Mouse (Mus musculus): ENCODE measurements around the gene Gm45021.
"Not testable (repeated sequence)": the region's sequence is repeated elsewhere in the genome, so short reads cannot be mapped to it uniquely, and the experiment has no call there.

Gene Gm45021

GRCm38 (mm10) chr6:48613464-48613863 lies 24.1 kb downstream of the Gm45021 start:
- no peak for DNase-seq (ENCODE audit: low read depth, low spot score)

- DNase-seq (ENCODE audit: low read depth, low spot score), result no peak
These were observed 25.3 kb downstream of the Gm45021 start for GRCm38 (mm10) chr6:48614756-48615155.

- no peak for DNase-seq (ENCODE audit: low read depth, low spot score)
These were observed 30.6 kb downstream of the Gm45021 start for GRCm38 (mm10) chr6:48620031-48620430.

- not testable (repeated sequence) for DNase-seq (ENCODE audit: low read depth, low spot score)
These were observed 32.9 kb downstream of the Gm45021 start for GRCm38 (mm10) chr6:48622186-48622843.

- no peak for DNase-seq (ENCODE audit: low read depth, low spot score)
These were observed 34.0 kb downstream of the Gm45021 start for GRCm38 (mm10) chr6:48623460-48623859.

- no peak for DNase-seq (ENCODE audit: low read depth, low spot score)
These were observed 37.1 kb downstream of the Gm45021 start, which contains the start of gene AI854703 for GRCm38 (mm10) chr6:48626464-48626863. AI854703 (plus strand) TSS chr6:48626764.

- peak; percentile 54 for DNase-seq (ENCODE audit: low read depth, low spot score)
These were observed 37.6 kb downstream of the Gm45021 start for GRCm38 (mm10) chr6:48626984-48627383.

GRCm38 (mm10) chr6:48627511-48627924 lies 38.1 kb downstream of the Gm45021 start:
- no peak for DNase-seq (ENCODE audit: low read depth, low spot score)

- DNase-seq (ENCODE audit: low read depth, low spot score), result no peak
These were observed 39.0 kb downstream of the Gm45021 start for GRCm38 (mm10) chr6:48628377-48628776.

- DNase-seq (ENCODE audit: low read depth, low spot score), result peak; percentile 74
These were observed 39.6 kb downstream of the Gm45021 start for GRCm38 (mm10) chr6:48628808-48629660.

GRCm38 (mm10) chr6:48629661-48630034 lies 40.2 kb downstream of the Gm45021 start:
- DNase-seq (ENCODE audit: low read depth, low spot score), result no peak

- DNase-seq (ENCODE audit: low read depth, low spot score), result no peak
These were observed 41.4 kb downstream of the Gm45021 start for GRCm38 (mm10) chr6:48630831-48631230.

GRCm38 (mm10) chr6:48635105-48635504 lies 45.7 kb downstream of the Gm45021 start:
- DNase-seq (ENCODE audit: low read depth, low spot score), result no peak

- DNase-seq (ENCODE audit: low read depth, low spot score), result no peak
These were observed 47.1 kb downstream of the Gm45021 start for GRCm38 (mm10) chr6:48636515-48636914.

GRCm38 (mm10) chr6:48637811-48638500 lies 48.5 kb downstream of the Gm45021 start:
- DNase-seq (ENCODE audit: low read depth, low spot score), result no peak

- no peak for DNase-seq (ENCODE audit: low read depth, low spot score)
These were observed 49.1 kb downstream of the Gm45021 start for GRCm38 (mm10) chr6:48638553-48638952.

- DNase-seq (ENCODE audit: low read depth, low spot score), result no peak
These were observed 52.0 kb downstream of the Gm45021 start for GRCm38 (mm10) chr6:48641391-48641790.

GRCm38 (mm10) chr6:48642764-48643292 lies 53.4 kb downstream of the Gm45021 start:
- DNase-seq (ENCODE audit: low read depth, low spot score), result peak; percentile 80

- DNase-seq (ENCODE audit: low read depth, low spot score), result peak; percentile 85
These were observed 56.4 kb downstream of the Gm45021 start for GRCm38 (mm10) chr6:48645660-48646308.

GRCm38 (mm10) chr6:48646309-48646690 lies 56.9 kb downstream of the Gm45021 start:
- DNase-seq (ENCODE audit: low read depth, low spot score), result peak; percentile 44

GRCm38 (mm10) chr6:48646995-48647394 lies 57.6 kb downstream of the Gm45021 start, which contains the start of gene Gimap8:
Gimap8 (plus strand) TSS chr6:48647234.
- DNase-seq (ENCODE audit: low read depth, low spot score), result peak; percentile 91
